1 mouse cellular context compared by ENCODE assay signal in genomic region chr15:100410918-100411672, GRCm38 (mm10).
TF ChIP-seq lines count a peak whose summit lies in the region.

No protein-coding gene starts in this region.

TF ChIP-seq in CH12.LX, 34 proteins besides CTCF, POLR2A, EP300 and RAD21 (continued from another document):
- no peak for TF ChIP-seq PAX5 (IDR thresholded peaks at IDR 0.05; ENCODE audit: low read length)
- TF ChIP-seq JUN (IDR thresholded peaks at IDR 0.05; ENCODE audit: insufficient read depth, low read depth, low read length), result no peak
- TF ChIP-seq TCF12 (IDR thresholded peaks at IDR 0.05; ENCODE audit: low read depth, low read length), result no peak
- no peak for TF ChIP-seq ZNF384 (IDR thresholded peaks at IDR 0.05; ENCODE audit: low read depth, low read length)
- no peak for TF ChIP-seq JUND (conservative IDR thresholded peaks at IDR 0.05; ENCODE audit: low read depth, low read length)
- no peak for TF ChIP-seq HCFC1 (IDR thresholded peaks at IDR 0.05; ENCODE audit: low read depth, low read length)
- no peak for TF ChIP-seq SIN3A (IDR thresholded peaks at IDR 0.05; ENCODE audit: low read length)
- TF ChIP-seq USF2 (conservative IDR thresholded peaks at IDR 0.05; ENCODE audit: low read depth, low read length), result no peak
- TF ChIP-seq UBTF (IDR thresholded peaks at IDR 0.05; ENCODE audit: low read depth, low read length), result no peak
- TF ChIP-seq E2F4 (IDR thresholded peaks at IDR 0.05; ENCODE audit: insufficient replicate concordance, low read depth, low read length), result no peak
- TF ChIP-seq MEF2A (IDR thresholded peaks at IDR 0.05; ENCODE audit: borderline replicate concordance, low read depth, low read length), result no peak
- no peak for TF ChIP-seq TBP (conservative IDR thresholded peaks at IDR 0.05; ENCODE audit: low read depth, low read length)
- no peak for TF ChIP-seq ETS1 (conservative IDR thresholded peaks at IDR 0.05; ENCODE audit: low read depth, low read length)
- no peak for TF ChIP-seq ZMIZ1 (IDR thresholded peaks at IDR 0.05; ENCODE audit: low read depth, low read length)
